In the genomic region with DNA sequence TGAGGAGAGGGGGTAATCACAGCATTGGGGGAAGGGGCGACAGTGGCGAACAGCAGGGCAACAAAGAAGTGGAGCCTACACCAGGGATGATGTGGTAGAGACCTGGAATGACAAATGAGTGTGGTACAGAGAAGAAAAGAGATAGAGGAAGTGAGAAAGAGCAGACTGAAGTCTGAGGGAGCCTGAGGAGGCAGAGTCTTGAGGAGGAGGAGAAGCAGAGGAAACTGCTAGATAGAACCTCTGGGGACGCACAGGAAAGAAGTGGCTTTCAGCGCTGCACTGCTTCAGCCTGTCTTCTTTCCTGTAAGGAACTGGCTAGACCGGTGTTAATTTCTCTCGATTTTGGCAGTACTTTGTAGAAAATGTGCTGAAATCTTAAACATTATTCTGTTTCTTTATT, we compare ENCODE assay signal across 18 mouse cellular contexts.
A peak's percentile ranks its signal among the peaks of the same experiment; 100 is the strongest.
DNase-seq lines count a peak whose midpoint lies in the region; ATAC-seq lines count a peak whose summit lies in the region.
"Had no signal": no experiment of that assay in that cellular context is flagged by ENCODE, and none has a peak within 500 bp of the region (broad histone marks: within the 10 kb centered on the region; RNA-seq: fewer than 3 reads in every experiment).

No protein-coding gene starts in this region.

- peak; percentile 33 for DNase-seq in ZHBTc4 (ENCODE audit: low read depth, low spot score)
- DNase-seq in T-cell, adult 2 months (ENCODE audit: low spot score) = no peak
- no peak for DNase-seq in left cerebral cortex, postnatal 14 days (ENCODE audit: low spot score in 2 of 2)
- no peak for DNase-seq in gastrocnemius, adult 18-20 months (ENCODE audit: low spot score)
- DNase-seq in left cerebral cortex, postnatal 10 days (ENCODE audit: extremely low spot score in 1 of 2, low spot score in 2 of 2) = no peak
- DNase-seq: adrenal gland, postnatal 25 days; cerebellum, adult 11 months; cerebellum, adult 9-11 months; kidney, postnatal 36 days; liver, embryonic 13.5 days; lung, adult 2 months; lung, postnatal 14 days; spleen, adult 18-20 months; thymus, postnatal 14 days had no signal

- intact Hi-C loops in left cerebral cortex, postnatal 14 days (cut with DNase I) = no loop called here
- intact Hi-C loops in left cerebral cortex, postnatal 10 days (cut with DNase I) = no loop called here

- peak; percentile 71 for ATAC-seq in CD4-positive, CD25-positive, alpha-beta regulatory T cell, adult 4 months
- peak; percentile 69 for ATAC-seq in megakaryocyte, adult 5-6 weeks (ENCODE audit: poor library complexity, severe bottlenecking)
- ATAC-seq: forebrain, embryonic 16.5 days; intestine, postnatal 0 days had no signal
